Mouse (Mus musculus): ENCODE measurements at regions not wholly inside any gene's neighbourhood (a gene's known extent, or its start where the extent isn't known, plus 50 kb on each side); places are given as distances from the start of the nearest gene placed in this dataset.
A peak's percentile ranks its signal among the peaks of the same experiment; 100 is the strongest.

- peak; percentile 2 for DNase-seq
Observed at GRCm38 (mm10) chr1:164628840-164629239, 167.6 kb upstream of the Dpt start.

GRCm38 (mm10) chr1:164622946-164623345 is 164.8 kb upstream of the Atp1b1 start:
- DNase-seq = no peak

- DNase-seq = no peak
Observed at GRCm38 (mm10) chr1:164622417-164622816, 164.3 kb upstream of the Atp1b1 start.

GRCm38 (mm10) chr1:164620129-164620528 is 162.0 kb upstream of the Atp1b1 start:
- DNase-seq = no peak

GRCm38 (mm10) chr1:164617871-164618270 is 159.7 kb upstream of the Atp1b1 start:
- no peak for DNase-seq

GRCm38 (mm10) chr1:164607061-164607460 is 148.9 kb upstream of the Atp1b1 start:
- DNase-seq = no peak

- no peak for DNase-seq
Observed at GRCm38 (mm10) chr1:164606141-164606754, 148.1 kb upstream of the Atp1b1 start.

- no peak for DNase-seq
Observed at GRCm38 (mm10) chr1:164603433-164603832, 145.3 kb upstream of the Atp1b1 start.

GRCm38 (mm10) chr1:164602568-164602967 is 144.4 kb upstream of the Atp1b1 start:
- DNase-seq = no peak

GRCm38 (mm10) chr1:164590205-164590613 is 132.1 kb upstream of the Atp1b1 start:
- no peak for DNase-seq

GRCm38 (mm10) chr1:164586066-164586989 is 128.2 kb upstream of the Atp1b1 start:
- no peak for DNase-seq

GRCm38 (mm10) chr1:164576856-164577489 is 118.8 kb upstream of the Atp1b1 start:
- DNase-seq = no peak

GRCm38 (mm10) chr1:164573639-164574038 is 115.5 kb upstream of the Atp1b1 start:
- no peak for DNase-seq

- no peak for DNase-seq
Observed at GRCm38 (mm10) chr1:164572183-164572582, 114.0 kb upstream of the Atp1b1 start.

- no peak for DNase-seq
Observed at GRCm38 (mm10) chr1:164571496-164572078, 113.4 kb upstream of the Atp1b1 start.

- DNase-seq = no peak
Observed at GRCm38 (mm10) chr1:164564847-164565246, 106.7 kb upstream of the Atp1b1 start.

- DNase-seq = no peak
Observed at GRCm38 (mm10) chr1:164559546-164560228, 101.5 kb upstream of the Atp1b1 start.

- no peak for DNase-seq
Observed at GRCm38 (mm10) chr1:164552658-164553057, 94.5 kb upstream of the Atp1b1 start.

GRCm38 (mm10) chr1:164551019-164551418 is 92.9 kb upstream of the Atp1b1 start:
- no peak for DNase-seq

GRCm38 (mm10) chr1:164550596-164550995 is 92.4 kb upstream of the Atp1b1 start:
- peak; percentile 28 for DNase-seq

- DNase-seq = no peak
Observed at GRCm38 (mm10) chr1:164548071-164548470, 89.9 kb upstream of the Atp1b1 start.

- no peak for DNase-seq
Observed at GRCm38 (mm10) chr1:164545843-164546242, 87.7 kb upstream of the Atp1b1 start.

Data from adrenal gland, postnatal 25 days (tissue).